Mouse (Mus musculus) ES-E14 (cell line): Measurements from ENCODE around the gene Tbc1d20.

Experiments
- CHD2 ChIP-seq: IDR thresholded peaks from 2 replicates; pipeline ENCODE4 v1.6.1; 2014; ENCODE audit warnings: mild to moderate bottlenecking, low read depth, low read length, inconsistent platforms
- HCFC1 ChIP-seq: IDR thresholded peaks from 2 replicates; pipeline ENCODE4 v1.6.1; 2012; ENCODE audit warnings: low read length, inconsistent platforms, borderline replicate concordance; ENCODE audit not compliant: insufficient read depth
- ZC3H11A ChIP-seq: IDR thresholded peaks from 2 replicates; pipeline ENCODE4 v1.6.1; 2012; ENCODE audit warnings: low read depth, mild to moderate bottlenecking, inconsistent platforms, low read length, borderline replicate concordance
- ZNF384 ChIP-seq: IDR thresholded peaks from 2 replicates; pipeline ENCODE4 v1.6.1; 2012; ENCODE audit warnings: low read depth, low read length, inconsistent platforms

DNA sequence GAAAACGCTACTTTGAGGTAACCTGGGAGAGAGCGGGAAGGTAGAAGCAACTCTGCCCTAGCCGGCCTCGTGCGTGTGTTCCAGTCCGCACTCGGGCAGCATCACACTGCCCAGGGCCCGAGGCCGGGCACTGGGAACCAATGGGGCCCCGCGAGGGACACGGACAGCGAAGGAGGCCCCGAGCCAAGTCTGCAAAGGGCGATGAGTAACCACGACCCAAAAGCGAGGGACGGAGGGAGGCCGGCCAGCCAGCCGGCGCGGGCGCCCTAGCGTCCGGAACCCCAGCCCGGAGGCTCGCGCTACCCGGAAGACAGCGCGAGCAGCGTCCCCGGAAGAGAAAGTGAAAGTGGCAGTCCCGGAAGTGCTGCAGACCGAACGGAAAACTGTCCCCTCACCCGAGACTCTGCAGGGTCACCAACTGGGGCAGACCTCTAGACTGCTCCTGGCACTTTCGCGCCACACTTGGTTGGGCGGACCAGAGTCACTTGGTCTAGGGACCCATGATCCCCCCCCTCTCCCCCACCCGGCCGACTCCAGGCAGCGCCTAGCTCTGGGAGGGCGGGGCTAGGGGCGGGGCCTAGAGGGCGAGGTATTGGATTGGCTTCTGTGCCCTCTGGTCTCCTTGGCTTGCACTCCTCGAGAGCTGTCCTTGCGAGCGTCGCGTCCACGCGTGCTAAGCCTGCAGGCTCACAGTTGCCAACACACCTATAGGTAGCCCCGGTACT is 38.6 kb downstream of the Tbc1d20 start, which contains the start of gene Rbck1:
- peak; percentile 82 for TF ChIP-seq HCFC1
- TF ChIP-seq ZC3H11A: no peak
- no peak for TF ChIP-seq ZNF384
- TF ChIP-seq CHD2: no peak
